Mouse (Mus musculus) lung, embryonic 16.5 days (tissue): ENCODE results near the gene Wdr25. TPM values are rescaled to one million over a fixed set of nuclear protein-coding genes. Genes with fewer than 3 reads are reported as not detected.

Source experiments
- ATAC-seq: fragments of 200-750 bp; cut with Nextera tagmentation; 2 replicates; pipeline ENCODE4 v1.8.0; 2017; ENCODE audit warnings: low read depth, mild to moderate bottlenecking, moderate library complexity
- H3K27ac ChIP-seq: fragments of 300-500 bp; sonication (generic); 2 replicates; pipeline ENCODE4 v1.5.1; 2014; ENCODE audit warnings: mild to moderate bottlenecking, control low read depth, low read length
- H3K27me3 ChIP-seq: fragments of 300-500 bp; sonication (generic); 2 replicates; pipeline ENCODE4 v1.6.1; 2014; ENCODE audit warnings: low read depth, low read length, mixed read lengths; ENCODE audit not compliant: control insufficient read depth, insufficient read depth
- H3K36me3 ChIP-seq: fragments of 300-500 bp; sonication (generic); 2 replicates; pipeline ENCODE4 v1.6.1; 2014; ENCODE audit warnings: low read length; ENCODE audit not compliant: control insufficient read depth, insufficient read depth
- H3K4me1 ChIP-seq: fragments of 300-500 bp; sonication (generic); replicated peaks from 2 replicates; pipeline ENCODE4 v1.6.1; 2014; ENCODE audit warnings: low read length, mixed read lengths; ENCODE audit not compliant: control insufficient read depth, insufficient read depth
- H3K4me2 ChIP-seq: fragments of 300-500 bp; sonication (generic); 2 replicates; pipeline ENCODE4 v1.6.1; 2014; ENCODE audit warnings: low read depth, low read length, control low read depth
- H3K4me3 ChIP-seq: fragments of 300-500 bp; sonication (generic); 2 replicates; pipeline ENCODE4 v1.5.1; 2014; ENCODE audit warnings: mild to moderate bottlenecking, low read length, control low read depth
- H3K9ac ChIP-seq: fragments of 300-500 bp; sonication (generic); 2 replicates; pipeline ENCODE4 v1.6.1; 2014; ENCODE audit warnings: low read length, control low read depth
- H3K9me3 ChIP-seq: fragments of 300-500 bp; sonication (generic); 2 replicates; pipeline ENCODE4 v1.6.1; 2016; ENCODE audit warnings: low read length; ENCODE audit not compliant: control insufficient read depth
- WGBS: fragments of 180-500 bp; shearing (Covaris S2); extraction: QIAGEN DNeasy Blood & Tissue Kit; methylation state at CpG from one replicate; pipeline ENCODE4 v1.1.7; 2014; 5-methylcytosine and 5-hydroxymethylcytosine counted together
- polyA plus RNA-seq: library from polyadenylated mRNA; unstranded; fragments of >200 nt; fragmentation: Nextera tagmentation; extraction: Ambion mirVana; gene quantifications from 2 replicates; pipeline ENCODE4 v1.2.1, GENCODE M21; 2015

The Wdr25 gene
- polyA plus RNA-seq, 1 experiment from 2014 or later, result 10.9 TPM

DNA sequence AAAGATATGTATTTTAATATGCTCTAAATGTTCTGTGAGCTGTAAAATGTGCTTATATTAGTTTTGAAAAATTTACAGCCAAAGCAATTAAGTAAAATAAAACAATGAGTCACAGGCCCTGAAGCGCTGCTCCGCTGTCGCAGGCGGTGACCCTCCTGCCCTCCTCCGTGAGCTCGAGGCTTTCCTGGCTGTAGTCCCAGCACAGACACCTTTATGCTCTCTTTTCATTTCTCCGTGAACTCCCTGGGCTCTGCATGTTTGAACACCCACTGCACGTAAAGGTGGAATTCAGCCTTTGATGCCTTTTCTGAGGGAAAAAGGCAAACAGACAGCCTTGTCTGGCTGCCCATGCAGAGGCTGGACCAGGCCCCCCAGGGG, 10.8 kb downstream of the Wdr25 start:
- no peak overlapping the region for H3K4me2 ChIP-seq
- H3K9ac ChIP-seq, result no peak overlapping the region
- H3K27ac ChIP-seq, result no peak overlapping the region
- H3K4me1 ChIP-seq, result peaks cover 13% of the 10 kb centered on the region
- WGBS, result 39% methylated on average over 8 of the region's 8 CpGs
- no peaks in the 10 kb centered on the region for H3K36me3 ChIP-seq
- H3K4me3 ChIP-seq, result no peak overlapping the region
- no peak for ATAC-seq
- no peaks in the 10 kb centered on the region for H3K27me3 ChIP-seq
- no peaks in the 10 kb centered on the region for H3K9me3 ChIP-seq

DNA sequence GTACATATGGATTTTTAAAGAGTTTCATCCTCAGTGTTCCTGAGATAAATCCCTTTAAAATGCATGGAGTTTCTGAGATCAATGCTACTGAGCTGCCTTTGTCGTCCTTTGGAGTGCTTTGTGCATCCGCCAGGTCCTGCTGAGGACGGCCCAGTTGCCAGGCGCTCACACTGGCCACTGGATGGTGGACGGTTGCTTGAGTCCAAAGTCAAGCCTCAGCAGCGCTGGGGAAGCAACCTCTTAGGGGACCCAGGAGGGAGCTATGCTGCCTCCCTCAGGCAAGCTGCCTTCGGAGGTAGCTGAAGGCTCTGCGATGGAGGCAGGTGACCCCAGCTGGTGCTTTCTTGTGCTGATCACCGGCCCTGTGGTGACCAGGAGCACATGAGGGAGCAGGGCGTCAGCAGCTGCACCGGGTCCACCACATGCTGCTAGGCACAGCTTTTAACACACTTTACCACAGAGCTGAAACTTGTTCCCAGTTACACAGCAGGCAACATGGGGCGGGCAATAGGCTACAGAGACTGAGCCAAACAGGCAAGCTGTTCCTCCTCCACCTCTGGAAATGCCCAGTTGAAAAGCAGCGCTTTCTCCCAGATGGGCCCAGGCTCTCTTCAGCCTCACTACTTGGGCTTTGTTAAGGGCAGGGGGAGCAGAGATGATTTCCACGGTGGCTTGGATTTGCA, 12.3 kb downstream of the Wdr25 start:
- 62% methylated on average over 14 of the region's 14 CpGs for WGBS
- no peaks in the 10 kb centered on the region for H3K27me3 ChIP-seq
- H3K27ac ChIP-seq, result no peak overlapping the region
- H3K36me3 ChIP-seq, result no peaks in the 10 kb centered on the region
- no peak overlapping the region for H3K4me3 ChIP-seq
- H3K9ac ChIP-seq, result no peak overlapping the region
- H3K4me1 ChIP-seq, result peaks cover 17% of the 10 kb centered on the region
- no peaks in the 10 kb centered on the region for H3K9me3 ChIP-seq
- no peak for ATAC-seq
- H3K4me2 ChIP-seq, result no peak overlapping the region

DNA sequence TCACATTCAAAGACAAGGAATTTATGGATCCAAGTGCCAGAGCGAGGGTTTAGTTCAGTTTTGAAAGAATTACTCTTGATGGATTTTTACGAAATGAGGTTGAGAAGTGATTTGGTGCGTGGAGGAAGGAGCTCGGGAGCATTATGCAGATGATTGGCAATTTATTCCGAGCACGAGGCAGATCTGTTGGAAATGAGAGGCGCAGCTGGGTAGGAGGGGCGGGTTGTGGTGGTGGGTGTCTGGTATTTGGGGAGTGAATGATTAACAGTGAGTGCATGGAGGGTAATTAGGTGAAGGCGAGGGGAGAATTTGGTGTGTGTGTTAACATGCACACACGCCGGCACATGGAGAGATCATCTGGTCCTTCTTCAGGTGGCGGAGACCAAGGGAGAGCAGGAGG, 13.0 kb downstream of the Wdr25 start:
- H3K9ac ChIP-seq, result no peak overlapping the region
- peaks cover 14% of the 10 kb centered on the region for H3K4me1 ChIP-seq
- H3K9me3 ChIP-seq, result no peaks in the 10 kb centered on the region
- WGBS, result 68% methylated on average over 12 of the region's 12 CpGs
- no peak overlapping the region for H3K4me3 ChIP-seq
- no peaks in the 10 kb centered on the region for H3K36me3 ChIP-seq
- no peaks in the 10 kb centered on the region for H3K27me3 ChIP-seq
- no peak overlapping the region for H3K27ac ChIP-seq
- no peak overlapping the region for H3K4me2 ChIP-seq
- ATAC-seq, result no peak

DNA sequence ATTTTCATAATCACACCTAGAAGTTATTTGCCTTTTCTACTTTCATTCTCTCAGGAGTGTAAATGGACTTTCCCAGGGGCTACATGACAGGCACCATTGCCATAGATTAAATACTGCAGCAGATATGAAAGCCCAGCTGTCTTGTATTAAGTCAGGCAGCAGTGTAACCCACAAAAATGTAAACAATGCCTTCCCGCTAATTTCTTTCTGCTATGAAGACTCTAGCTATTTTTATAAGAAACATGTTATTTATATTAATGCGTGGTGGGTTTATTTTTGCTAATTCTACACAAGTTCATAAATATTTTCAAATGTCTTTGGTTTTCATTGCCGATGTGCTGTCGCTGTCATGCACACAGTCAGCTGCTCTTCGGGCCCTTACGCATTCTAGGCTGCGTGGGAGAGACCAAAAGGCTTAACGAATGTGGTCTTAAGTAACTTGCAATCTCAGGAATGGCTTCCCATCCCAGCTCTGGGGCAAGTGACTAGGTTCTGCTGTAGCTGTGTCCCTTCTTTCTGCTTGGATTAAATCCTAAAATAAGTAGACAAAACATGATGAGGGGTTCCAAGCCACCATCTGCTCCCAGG, 16.5 kb downstream of the Wdr25 start:
- 50% methylated on average over 8 of the region's 8 CpGs for WGBS
- H3K9me3 ChIP-seq, result no peaks in the 10 kb centered on the region
- no peak overlapping the region for H3K9ac ChIP-seq
- H3K4me2 ChIP-seq, result no peak overlapping the region
- H3K36me3 ChIP-seq, result no peaks in the 10 kb centered on the region
- ATAC-seq, result peak; percentile 70
- no peaks in the 10 kb centered on the region for H3K27me3 ChIP-seq
- peaks cover 6% of the 10 kb centered on the region; the same call in 1 of the 2 replicates for H3K4me1 ChIP-seq
- H3K4me3 ChIP-seq, result no peak overlapping the region
- H3K27ac ChIP-seq, result peak overlapping the region; percentile 30

DNA sequence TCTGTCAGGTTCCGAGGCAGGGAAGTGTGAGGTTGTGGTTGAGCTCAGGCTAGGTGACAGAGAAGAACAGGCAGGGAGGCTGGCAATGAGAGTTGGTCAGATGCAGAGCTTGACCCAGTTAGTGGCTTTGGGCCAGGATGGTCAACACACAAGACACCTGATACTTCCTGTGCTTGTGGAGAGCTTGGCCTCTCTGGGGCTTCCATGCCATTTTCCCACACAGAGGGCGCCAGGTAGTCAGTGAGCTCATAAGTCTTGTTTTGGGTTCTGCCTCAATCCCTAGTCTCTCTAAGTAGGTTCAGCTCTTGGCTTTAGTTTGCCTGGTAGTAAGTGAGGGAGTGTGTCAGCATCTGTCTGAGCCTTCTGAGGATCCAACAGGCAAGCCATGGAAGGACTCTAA, 19.0 kb downstream of the Wdr25 start:
- no peaks in the 10 kb centered on the region for H3K36me3 ChIP-seq
- no peak for ATAC-seq
- H3K4me2 ChIP-seq, result no peak overlapping the region
- H3K27ac ChIP-seq, result no peak overlapping the region
- 83% methylated on average over 2 of the region's 2 CpGs for WGBS
- no peak overlapping the region for H3K4me3 ChIP-seq
- H3K9ac ChIP-seq, result no peak overlapping the region
- peaks cover 4% of the 10 kb centered on the region; the same call in 1 of the 2 replicates for H3K4me1 ChIP-seq
- H3K9me3 ChIP-seq, result no peaks in the 10 kb centered on the region
- no peaks in the 10 kb centered on the region for H3K27me3 ChIP-seq

DNA sequence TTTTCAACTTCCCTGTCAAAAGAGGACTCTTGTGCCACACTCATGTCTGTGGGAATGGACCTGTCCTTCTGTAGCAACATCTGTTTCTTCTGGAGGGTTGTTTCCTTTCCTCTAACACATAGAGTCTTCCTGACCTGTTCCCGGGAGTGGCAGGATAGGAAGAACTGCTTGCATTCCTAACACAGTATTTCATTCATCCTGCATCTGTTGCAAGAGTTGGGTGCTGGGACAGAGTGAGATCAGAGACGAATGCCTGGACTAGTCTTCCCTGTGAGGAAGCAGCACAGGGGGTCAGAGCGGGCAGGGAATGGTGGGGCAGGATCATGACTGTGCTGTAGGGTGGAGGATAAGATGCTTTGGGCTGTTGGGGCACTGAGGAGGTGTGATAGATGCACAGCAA, 20.8 kb downstream of the Wdr25 start:
- Histone ChIP-seq H3K27ac (no peak overlapping the region), H3K27me3 (no peaks in the 10 kb centered on the region), H3K9ac (no peak overlapping the region), H3K4me3 (no peak overlapping the region), H3K36me3 (no peaks in the 10 kb centered on the region), H3K9me3 (no peaks in the 10 kb centered on the region), H3K4me1 (peaks cover 4% of the 10 kb centered on the region; the same call in 1 of the 2 replicates), H3K4me2 (no peak overlapping the region)
- WGBS, result 69% methylated on average over 3 of the region's 3 CpGs
- ATAC-seq, result no peak

DNA sequence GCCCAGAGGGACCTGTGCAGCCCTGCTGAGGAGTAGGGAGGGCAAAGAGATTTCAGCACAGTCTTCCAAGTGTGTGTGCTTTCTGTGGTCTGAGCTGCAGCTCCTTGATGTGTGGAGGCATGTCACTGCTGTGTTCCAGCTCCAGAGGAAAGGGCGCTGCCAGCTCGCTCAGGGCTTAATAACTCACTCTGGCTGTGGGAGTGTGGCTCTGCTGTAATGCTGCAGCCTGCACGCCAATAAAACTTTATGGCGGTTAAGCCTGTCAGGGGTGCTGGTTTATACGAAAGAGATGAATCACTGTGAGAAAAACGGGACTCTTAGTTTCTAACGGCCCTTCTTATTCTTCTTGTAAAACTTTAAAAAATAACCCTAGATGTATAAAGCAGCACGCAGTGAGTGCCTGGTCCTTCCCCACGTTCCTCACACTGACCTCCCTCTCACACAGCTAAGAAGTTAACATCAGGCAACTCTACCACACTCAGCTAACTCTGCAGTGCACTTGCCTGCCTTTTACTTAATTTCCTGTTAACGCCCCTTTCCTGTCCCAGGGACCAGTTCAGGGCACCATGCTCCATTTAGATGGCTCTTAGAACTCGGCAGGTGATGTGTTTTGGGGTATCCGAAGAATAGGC, 21.4 kb downstream of the Wdr25 start:
- no peak overlapping the region for H3K9ac ChIP-seq
- H3K27ac ChIP-seq, result no peak overlapping the region
- H3K36me3 ChIP-seq, result no peaks in the 10 kb centered on the region
- no peaks in the 10 kb centered on the region for H3K9me3 ChIP-seq
- WGBS, result 71% methylated on average over 12 of the region's 12 CpGs
- H3K4me3 ChIP-seq, result no peak overlapping the region
- peaks cover 4% of the 10 kb centered on the region; the same call in 1 of the 2 replicates for H3K4me1 ChIP-seq
- H3K27me3 ChIP-seq, result no peaks in the 10 kb centered on the region
- ATAC-seq, result no peak
- no peak overlapping the region for H3K4me2 ChIP-seq

DNA sequence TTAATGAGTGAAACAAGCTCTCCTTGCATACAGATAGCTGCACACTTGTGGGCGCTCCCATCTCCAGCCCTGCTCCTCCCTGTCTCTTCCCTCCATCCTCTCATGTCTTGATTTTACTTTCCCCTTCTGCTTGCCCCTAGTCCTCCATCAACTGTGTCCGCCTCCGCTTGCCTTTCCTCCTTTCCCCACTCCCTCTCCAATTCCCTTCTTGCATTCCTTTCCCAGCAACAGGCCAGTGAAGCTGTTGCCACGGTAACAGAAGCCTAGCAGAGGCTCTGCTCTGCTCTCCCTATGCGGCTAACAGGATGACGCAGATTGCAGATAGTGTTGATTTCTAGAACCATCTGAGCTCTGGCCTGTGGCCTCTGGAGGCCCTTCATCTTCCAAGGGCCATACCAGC, 22.5 kb downstream of the Wdr25 start:
- Histone ChIP-seq H3K9me3 (no peaks in the 10 kb centered on the region), H3K27me3 (no peaks in the 10 kb centered on the region), H3K36me3 (no peaks in the 10 kb centered on the region), H3K9ac (no peak overlapping the region), H3K4me3 (no peak overlapping the region), H3K27ac (no peak overlapping the region), H3K4me1 (no peaks in the 10 kb centered on the region; the same call in 1 of the 2 replicates), H3K4me2 (no peak overlapping the region)
- ATAC-seq, result peak; percentile 58; the same call in 1 of the 2 replicates
- 23% methylated on average over 6 of the region's 6 CpGs for WGBS

DNA sequence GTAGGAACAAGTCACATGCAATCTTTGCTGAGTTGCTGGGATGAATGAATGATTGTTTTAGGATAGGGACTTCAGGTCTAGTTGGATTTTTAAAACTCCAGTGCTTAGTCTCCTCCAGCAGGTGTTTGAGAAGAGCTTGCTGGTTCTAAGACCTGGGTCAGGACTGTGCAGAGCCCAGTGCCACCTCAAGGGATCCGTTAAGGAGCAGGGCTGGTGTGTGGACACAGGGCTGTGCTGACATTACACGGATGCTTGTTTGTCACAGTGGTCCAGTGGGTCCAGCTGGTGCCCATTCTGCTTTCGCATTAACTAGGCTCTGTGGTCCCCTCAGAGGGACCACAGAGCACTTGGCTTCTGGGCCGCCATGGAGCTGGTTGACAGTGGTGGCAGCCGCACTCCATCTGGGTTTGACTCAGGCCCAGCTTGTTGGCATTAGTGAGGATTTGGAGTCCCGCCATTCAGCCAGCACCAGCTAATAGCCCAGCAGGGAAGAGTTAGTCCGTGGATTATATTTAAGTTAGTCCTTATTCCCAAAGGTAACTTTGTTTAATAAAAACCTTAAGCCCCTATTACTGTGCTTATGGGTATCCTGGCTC, 23.1 kb downstream of the Wdr25 start:
- no peak overlapping the region for H3K27ac ChIP-seq
- no peaks in the 10 kb centered on the region for H3K27me3 ChIP-seq
- no peaks in the 10 kb centered on the region for H3K4me1 ChIP-seq
- WGBS, result 76% methylated on average over 7 of the region's 7 CpGs
- no peak for ATAC-seq
- H3K4me3 ChIP-seq, result no peak overlapping the region
- H3K36me3 ChIP-seq, result no peaks in the 10 kb centered on the region
- H3K9ac ChIP-seq, result no peak overlapping the region
- no peak overlapping the region for H3K4me2 ChIP-seq
- H3K9me3 ChIP-seq, result no peaks in the 10 kb centered on the region
